Mouse (Mus musculus) heart, postnatal 14 days (tissue): ENCODE data around the gene Nfx1. TPM values are rescaled to one million over a fixed set of nuclear protein-coding genes. Genes with fewer than 3 reads are reported as not detected.
"Not testable (repeated sequence)": the region's sequence is repeated elsewhere in the genome, so short reads cannot be mapped to it uniquely, and the experiment has no call there.

ENCODE experiments used
- DNase-seq, 2 experiments: peaks; one replicate each; pipeline ENCODE4 v3.0.0; 2021 to 2022
- intact Hi-C: fragments of 180-260 bp; cut with DNase I; formaldehyde crosslinking; loops from one replicate; pipeline ENCODE4 v1.15.1; 2025
- long read RNA-seq, 2 experiments: library from polyadenylated mRNA; stranded (forward); transcript quantifications; one replicate each; pipeline ENCODE4 v2.0.0; 2021
- total RNA-seq, 2 experiments: library from RNA; stranded (reverse); gene quantifications; 2 replicates each; pipeline ENCODE4 v1.2.3; 2021

The Nfx1 gene
- 10 to 100 TPM; 24.7 to 25.4 TPM for total RNA-seq
- long read RNA-seq, experiment 1, full-length matches to known transcripts, result 23 of 30 reads
- long read RNA-seq, experiment 1, partial matches to known transcripts, result 2 of 30 reads
- long read RNA-seq, experiment 1, other reads (novel, unspliced or antisense), result 5 of 30 reads
- long read RNA-seq, experiment 2, full-length matches to known transcripts, result 19 of 21 reads
- long read RNA-seq, experiment 2, partial matches to known transcripts, result 0 of 21 reads
- long read RNA-seq, experiment 2, other reads (novel, unspliced or antisense), result 2 of 21 reads

DNA sequence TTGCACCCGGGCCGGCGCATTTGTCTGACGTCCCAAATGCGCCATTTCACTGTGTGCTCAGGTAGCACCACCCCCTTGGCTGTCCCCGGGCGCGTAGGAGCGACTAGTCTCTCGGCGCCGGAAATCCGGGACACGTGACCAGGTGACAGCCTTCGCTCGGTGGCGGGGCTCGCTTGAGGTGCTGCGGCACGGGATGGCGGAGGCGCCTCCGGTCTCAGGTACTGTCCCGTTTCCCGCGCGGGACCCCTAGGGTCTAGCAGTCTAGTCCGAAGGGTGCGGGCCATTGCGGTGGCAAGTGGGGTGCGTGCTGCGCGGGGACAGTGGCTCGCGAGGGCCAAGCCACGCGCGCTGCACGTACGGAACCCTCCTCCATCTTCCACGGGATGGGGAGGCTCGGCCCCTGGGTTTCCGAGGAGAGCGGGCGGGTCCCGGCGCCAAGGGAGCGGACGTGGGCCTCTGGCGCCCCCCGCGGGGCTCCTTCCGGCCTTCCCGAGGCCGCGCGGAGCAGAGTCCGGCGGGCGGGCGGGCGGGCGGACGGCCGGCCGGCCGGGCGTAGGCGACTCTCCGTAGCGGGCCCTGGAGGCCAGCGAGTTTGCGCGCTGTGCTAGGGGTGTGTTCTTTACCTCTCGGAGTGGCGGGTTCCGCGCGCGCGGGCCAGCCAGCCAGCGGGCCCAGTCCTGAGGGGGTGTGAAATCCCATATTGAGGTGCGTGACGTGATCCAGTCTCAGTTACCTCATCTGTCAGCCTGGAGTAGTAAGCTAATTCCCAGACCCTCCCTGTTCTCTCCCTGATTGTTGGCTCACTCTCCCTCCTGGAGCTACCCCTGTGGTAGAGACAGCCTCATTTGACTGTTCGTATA is at the start of gene Nfx1:
TSS of gene Nfx1 (plus strand) at position 65 of the 860 bp plus-strand sequence.
- DNase-seq, result peak; percentile 93 to 95
- intact Hi-C loops, result loop anchor here (2.0 kb wide), 1 partner anchor 22 kb away; the partner anchor contains the start of genes Bag1 and Chmp5

DNA sequence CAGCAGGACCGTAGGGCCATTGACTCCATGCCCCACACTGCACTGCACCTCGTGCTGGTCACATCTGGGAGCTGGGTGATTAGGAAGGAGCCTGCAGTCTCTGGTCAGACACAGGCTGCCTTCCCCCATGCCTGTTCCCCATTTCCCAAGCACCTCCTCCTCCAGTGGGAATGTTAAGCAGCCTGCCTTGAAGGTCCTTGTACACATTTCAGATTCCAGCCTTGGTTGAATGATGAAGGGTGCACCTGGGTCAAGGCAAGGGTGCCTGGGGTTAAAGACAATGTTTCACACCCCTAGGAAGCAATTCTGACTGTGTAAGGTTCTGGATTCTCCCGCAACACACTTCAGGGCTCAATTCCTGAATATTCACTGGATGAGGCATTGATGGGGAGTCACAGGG is 49.4 kb upstream of the Nfx1 start:
- no peak for DNase-seq
- intact Hi-C loops, result no loop called here

DNA sequence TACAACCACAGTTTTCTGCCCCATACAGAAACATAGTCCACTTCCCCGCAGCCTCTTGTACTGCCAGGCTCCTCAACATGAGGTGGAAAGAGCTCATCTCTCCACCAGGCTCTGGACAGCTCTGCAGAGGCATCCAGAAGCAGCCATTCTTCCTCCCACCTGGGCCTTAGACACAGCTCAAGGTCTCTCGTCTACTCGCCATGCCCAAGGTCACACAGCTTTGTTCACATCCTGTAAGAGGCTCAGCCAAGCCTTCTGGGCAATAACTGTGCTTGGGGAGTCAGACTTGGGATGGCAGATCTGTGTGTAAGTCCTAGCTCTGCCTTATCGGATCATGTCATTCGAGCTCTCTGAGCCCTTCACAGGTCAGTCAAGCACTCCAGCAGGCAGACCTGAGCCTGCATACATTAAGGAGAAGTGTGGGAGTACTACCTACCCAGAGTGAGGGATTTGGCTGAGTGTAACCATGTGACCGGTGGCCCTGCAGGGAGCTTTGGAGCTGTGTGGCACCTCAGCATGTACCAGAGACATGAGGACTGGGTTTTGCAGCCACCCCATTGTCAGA is 47.5 kb upstream of the Nfx1 start:
- intact Hi-C loops, result no loop called here
- DNase-seq, result no peak

DNA sequence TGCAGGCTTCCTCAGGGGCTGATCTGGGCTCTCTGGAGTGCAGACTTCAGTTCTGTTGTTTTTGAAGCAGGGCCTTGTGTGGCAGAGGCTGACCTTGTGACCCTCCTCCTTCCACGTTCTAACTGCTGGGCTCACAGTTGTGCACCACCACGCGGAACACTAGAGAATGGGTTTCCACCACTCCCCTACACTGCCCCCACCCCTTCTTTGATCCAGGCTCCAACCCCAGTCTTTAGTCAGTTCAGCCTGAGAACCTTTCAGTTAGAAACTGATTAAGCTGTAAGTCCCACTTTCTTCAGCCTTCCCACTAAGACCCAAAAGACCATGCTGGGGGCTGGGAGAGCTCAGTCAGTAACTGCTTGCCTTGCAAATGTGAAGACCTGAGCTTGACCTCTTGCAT is 45.1 kb upstream of the Nfx1 start:
- intact Hi-C loops, result no loop called here
- no peak for DNase-seq

DNA sequence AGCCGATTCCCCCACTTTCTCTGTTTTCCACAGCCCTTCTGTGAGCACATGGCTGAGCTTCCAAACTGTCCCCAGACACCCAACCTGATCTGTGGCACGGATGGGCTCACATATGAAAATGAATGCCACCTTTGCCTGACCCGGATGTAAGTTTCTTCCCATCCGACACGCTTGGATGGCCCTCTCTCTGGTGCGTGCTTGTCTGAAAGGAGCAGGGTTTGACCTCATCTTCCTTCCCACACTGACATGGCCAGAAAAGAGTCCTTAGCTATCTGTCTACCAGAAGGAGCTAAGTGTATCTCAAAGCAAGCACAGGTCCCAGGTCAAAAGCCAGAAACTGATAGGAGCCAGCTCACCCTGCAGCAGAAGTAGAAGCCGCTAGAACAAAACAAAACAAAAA is 41.7 kb upstream of the Nfx1 start:
- intact Hi-C loops, result no loop called here

DNA sequence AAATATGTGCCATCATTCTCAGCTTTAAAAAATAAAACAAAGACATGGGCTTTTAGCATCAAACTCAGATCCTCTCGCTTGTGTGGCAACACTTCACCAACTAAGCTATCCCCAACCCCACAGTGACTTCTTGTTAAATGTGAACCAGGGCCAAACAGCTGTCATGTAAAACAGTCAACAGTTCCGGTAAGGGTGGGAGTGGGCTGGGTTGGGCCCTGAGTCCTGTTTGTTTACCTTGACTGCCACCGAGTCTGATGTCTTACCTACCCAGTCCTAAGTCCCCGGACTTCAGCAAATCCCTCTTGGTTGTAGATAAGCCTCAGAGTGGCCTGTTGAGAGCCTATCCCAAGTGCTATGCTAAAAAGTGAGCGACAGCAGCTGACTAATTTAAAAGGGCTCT is 37.0 kb upstream of the Nfx1 start:
- DNase-seq, result no peak

More for the DNA sequence above, 41.7 kb upstream of the Nfx1 start:
- no peak for DNase-seq

DNA sequence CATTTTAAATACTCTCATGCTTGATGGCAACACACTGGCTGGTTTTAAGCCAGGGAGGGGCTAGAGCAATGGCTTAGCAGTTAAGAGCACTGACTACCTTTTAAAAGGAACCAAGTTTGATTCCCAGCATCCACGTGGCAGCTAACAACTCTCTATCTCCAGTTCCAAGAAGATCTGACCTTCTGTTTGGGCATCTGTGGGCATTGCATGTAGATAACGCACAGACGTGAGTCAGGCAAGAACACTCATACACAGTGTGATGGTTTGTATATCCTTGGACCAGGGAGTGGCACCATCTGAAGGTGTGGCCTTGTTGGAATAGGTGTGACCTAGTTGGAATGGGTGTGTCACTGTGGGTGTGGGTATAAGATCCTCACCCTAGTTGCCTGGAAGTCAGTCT is 36.3 kb upstream of the Nfx1 start:
- intact Hi-C loops, result not testable (repeated sequence)

More for the DNA sequence above, 37.0 kb upstream of the Nfx1 start:
- intact Hi-C loops, result no loop called here

DNA sequence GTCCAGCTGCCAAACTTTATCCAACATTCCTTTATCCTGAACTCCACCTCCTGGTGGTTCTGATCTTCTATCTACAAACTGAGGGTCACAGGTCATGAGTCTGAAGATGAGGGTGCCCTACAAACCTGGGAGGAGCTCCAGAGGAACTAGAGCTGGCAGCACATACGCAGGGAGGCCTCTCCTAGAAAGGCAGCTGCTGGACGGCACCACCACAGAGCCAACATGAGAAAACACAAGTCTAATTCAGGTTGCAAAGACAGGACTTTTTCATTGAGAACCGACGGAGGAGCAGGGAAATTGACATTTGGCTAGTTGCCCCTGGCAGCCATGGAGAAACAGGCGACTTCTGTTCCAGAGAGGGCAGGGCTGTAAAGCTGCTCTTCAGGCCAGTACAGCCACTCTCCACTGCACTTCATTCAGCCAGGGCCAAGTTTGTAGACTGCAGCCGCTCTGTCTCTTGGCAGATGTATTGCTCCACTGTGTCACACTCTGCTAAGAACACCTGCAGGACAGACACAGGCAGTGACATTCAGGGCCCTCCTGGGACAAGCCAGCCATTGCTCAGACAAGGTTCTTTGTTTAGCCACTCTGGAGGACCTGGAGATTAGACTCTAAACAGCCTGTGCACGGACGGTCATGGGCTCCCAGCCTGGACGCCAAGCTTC is 34.4 kb upstream of the Nfx1 start:
- peak; percentile 69 to 77 for DNase-seq
- intact Hi-C loops, result no loop called here

More for the DNA sequence above, 36.3 kb upstream of the Nfx1 start:
- DNase-seq, result not testable (repeated sequence)

DNA sequence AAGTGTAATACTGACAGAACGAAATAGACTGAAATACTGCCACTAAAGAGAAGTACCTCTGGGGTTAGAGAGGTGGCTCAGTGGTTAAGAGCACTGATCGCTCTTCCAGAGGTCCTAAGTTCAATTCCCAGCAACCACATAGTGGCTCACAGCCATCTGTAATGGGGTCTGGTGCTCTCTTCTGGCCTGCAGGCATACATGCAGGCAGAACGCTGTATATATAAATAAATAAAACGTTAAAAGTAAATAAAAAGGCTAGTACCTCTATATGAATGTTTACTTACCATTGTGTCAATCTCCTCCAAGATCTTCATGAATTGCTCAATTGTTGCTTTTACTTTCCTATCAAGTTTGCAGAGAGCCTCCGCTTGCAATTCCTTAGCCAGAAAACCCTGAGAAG is 31.9 kb upstream of the Nfx1 start:
- intact Hi-C loops, result no loop called here
- no peak for DNase-seq

DNA sequence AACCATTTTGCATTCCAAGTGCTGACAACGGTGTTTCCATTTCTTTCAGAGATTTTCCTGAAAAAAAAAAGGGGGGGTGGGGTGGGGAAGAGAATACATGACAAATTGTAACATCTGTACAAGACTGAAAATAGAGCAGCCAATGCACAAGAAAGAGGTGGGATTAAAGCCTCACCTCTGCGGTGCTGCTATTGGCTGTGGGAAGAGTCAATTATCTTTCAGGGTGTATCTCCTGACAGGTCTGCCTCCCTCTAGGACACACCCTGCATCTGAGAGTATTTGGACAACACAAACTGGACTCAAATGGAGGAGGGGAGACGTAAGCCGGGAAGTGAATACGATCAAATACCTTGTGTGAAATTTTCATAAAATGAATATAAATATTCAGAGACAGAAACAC is 27.1 kb upstream of the Nfx1 start:
- intact Hi-C loops, result no loop called here
- DNase-seq, result no peak

DNA sequence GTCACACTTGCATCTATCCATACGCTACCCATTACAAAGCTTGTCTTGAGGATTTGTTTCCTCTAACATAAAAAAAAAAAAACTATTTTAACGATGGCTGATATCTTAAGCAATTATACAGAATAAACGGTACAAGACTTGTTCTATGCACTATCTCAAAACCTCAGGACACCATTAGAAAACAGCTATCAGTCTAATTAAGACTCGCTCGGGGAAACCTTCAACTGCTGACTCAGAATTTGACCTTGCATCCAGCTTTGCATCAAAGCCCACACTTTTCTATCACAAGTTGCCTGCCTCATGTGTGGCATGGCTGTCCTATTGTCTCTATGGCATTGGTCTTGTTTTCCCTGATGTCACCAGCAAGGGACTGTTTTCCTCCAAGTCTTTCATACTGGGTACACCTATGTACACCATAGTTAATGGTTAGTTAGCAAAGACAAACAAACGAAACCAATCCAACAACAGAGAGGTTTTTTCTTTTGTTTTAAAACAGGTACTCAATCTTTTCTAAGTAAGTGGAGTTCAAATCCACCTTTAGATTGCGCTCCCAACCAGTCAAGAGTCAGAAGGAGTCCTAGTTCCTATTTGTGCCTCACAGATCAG is 24.1 kb upstream of the Nfx1 start:
- DNase-seq, result no peak
- intact Hi-C loops, result no loop called here

DNA sequence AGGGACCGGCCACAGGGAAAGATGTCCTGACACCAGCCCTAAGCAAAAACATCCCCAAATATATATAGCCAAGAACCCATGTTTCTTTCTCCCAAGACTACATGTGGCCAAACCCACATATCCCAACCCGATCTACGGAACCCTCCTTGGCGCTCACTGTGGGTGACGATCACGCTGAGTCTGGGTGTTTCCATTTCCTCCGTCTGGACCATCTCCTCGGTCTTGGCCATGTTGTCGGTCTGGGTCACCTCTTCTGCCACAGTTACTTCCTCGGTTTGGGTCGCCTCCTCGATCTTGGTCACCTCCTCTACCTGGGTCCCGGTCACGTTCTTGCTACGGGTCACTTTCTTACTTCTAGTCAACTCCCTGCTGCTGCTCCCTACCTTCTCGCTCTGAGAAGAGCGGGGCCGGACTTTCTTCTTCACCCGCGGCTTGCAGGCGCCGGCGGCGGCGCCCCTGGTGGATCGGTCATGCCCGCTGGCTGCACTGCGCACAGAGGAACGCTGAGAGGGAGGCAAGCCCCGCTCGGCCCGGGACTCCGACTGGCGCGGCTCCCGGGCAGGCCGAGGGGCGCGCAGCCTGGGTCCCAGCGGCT is 23.0 kb upstream of the Nfx1 start:
- intact Hi-C loops, result loop anchor here (2.0 kb wide), 2 partner anchors 23 to 173 kb away; partner anchors contain the start of gene Nfx1
- no peak for DNase-seq

DNA sequence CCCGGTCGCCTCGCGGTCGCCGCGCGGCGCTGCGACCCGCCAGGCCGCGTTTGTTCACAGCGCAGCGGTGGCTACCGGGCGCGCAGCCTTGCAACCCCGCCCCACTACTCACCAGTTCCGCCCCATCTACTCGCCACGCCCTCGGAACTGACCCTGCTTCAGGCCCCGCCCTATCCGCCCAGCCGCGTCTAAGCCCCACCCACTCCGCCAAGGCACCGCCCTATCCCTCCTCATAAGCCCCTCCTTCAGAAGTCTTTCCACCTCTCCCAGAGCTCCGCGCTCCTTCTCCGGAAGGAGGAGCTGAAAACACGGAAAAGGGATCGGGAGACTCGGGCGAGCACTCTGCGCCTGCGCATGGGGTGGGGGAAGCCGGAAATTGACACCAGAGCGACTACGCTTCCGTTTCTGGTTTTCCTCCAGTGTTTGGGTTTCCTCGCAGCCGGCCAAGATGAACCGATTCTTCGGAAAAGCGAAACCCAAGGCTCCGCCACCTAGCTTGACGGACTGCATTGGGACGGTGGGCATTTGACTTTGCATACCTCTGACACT is 22.5 kb upstream of the Nfx1 start, which contains the start of the genes Bag1 and Chmp5:
TSS of gene Bag1 (minus strand) at position 135 of the 549 bp plus-strand sequence.
TSS of gene Chmp5 (plus strand) at position 248 of the 549 bp plus-strand sequence.
- intact Hi-C loops, result loop anchor here (2.0 kb wide), 2 partner anchors 23 to 173 kb away; partner anchors contain the start of gene Nfx1
- DNase-seq, result peak; percentile 99

DNA sequence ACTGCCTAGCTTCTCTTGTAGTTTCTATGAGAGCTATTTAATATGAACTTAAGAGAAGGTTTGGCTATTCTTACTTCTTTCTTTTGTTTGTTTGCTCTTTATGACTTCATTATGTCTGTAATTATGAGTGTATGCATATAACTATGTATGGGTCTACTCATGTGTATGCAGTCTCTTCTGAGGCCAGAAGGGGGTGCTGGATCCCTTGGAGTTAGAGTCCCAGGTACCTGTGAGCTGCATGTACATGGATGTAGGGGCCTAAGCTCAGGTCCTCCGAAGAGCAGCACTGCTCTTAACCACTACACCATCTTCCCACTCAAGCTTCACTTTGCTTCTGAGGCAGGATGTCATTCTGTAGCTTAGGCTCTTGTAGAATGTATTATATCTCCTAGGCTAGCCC is 17.2 kb upstream of the Nfx1 start:
- DNase-seq, result peak in 1 of 2 experiments; percentile 10
- intact Hi-C loops, result no loop called here

DNA sequence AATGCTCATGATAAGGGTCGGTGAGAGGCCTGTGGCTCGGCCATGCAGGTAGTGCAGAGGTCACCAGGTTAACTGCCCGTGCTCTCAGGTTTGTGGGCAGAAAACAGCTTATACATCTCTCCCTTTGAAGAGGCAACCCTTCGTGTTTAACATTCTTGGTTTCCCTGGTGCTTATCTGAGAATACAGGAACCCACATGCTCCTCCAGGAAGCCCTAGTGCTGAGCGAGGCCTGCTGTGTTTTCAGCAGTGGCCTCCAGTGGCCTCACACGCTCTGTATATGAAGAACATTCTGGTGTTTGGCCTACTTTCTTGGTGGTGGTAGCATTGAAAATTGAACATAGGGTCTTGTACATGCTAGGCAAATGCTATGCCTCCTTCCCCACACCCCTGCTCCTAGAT is 14.8 kb upstream of the Nfx1 start:
- intact Hi-C loops, result no loop called here
- DNase-seq, result no peak

DNA sequence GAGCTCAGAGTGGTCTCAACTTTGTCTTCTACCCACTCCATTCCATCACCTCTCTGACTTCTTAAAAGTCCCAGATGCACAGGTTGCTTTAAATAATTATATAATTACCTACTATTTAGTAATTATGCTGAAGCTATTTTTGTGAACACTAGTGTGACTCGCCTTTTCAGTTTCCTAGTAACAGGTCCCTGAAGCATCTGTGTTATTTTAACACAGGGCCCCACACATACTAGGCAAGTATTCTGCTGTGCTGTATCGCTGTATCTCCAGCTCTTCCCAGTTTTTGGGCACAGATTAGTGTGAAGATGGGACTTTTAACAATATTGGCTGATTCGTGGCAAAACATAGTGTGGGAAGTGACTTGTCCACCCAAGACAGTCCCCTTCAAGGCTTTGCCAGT is 7.2 kb upstream of the Nfx1 start:
- no peak for DNase-seq
- intact Hi-C loops, result no loop called here

DNA sequence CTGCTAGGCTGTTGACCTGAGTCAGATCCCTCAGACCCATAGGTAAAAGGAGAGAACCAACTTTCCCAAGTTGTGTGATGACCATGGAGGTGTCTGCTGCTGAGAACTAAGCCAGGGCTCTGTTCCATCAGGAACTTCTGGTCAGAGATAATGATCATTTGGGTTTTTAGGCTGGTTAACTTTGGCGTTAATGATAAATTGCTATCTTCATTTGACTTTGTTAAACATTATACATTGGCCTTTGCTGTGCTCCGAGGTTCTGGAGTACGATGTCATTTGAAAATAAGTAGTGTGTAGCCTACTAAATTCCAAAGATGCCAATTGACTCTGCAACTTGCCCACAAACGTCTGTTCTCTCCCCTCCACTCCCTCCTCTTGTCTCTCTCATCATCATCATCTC is 1.5 kb upstream of the Nfx1 start:
- DNase-seq, result no peak
- intact Hi-C loops, result no loop called here

DNA sequence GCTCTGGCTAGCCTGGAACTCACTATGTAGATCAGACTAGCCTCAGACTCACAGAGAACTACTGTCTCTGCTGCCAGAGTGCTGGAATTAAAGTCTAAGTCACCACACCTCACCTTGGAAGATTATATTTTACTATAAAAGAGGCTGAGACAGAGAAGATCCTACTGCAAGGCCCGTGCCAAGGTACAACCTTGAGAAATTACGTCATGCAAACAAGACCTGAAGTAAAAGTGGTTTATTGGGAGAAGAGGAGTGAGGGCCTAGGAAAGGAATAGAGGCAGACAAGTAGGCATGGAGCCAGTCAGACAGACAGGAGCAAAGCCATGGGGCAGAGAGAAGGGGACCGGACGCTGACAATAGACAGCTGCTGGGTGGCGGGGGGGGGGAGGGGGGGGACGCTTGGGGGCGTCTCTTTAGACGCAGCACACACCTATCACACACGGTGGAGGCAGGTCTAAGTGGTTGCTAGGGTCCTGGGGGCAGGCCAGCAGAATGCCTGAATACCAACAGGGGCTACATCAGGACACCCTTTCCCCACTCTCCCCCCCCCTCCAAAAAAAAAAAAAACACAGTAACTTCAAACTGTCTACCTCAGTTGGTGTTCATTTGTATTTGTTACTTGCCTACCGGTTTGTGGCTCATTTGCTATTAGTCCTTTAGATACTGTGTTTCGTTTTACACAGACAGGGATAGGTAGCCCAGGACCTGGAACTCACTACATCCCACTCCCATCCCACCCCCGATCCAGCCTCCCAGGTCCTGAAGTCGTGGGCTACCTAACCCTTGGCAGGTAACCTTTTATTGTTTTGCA is 720 bp upstream of the Nfx1 start:
- intact Hi-C loops, result loop anchor here (2.0 kb wide), 1 partner anchor 21 kb away; the partner anchor contains the start of genes Bag1 and Chmp5
- peak in 1 of 2 experiments; percentile 20 for DNase-seq

DNA sequence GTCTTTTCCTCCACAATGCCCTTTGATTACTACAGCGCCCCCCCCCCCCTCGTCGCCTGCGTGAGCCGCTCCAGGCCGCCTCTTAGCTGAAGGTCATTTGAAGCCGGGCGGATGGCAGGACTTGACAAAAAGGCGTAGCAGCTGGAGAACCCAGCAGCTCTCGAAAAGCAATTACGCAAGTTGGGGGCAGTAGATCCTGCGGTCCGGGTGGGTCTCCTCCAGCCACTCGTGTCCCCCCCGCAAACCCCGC is 189 bp upstream of the Nfx1 start:
- intact Hi-C loops, result loop anchor here (2.0 kb wide), 1 partner anchor 22 kb away; the partner anchor contains the start of genes Bag1 and Chmp5
- DNase-seq, result no peak
